Mouse (Mus musculus): ENCODE measurements around the gene Slc9a3r1. TPM values are rescaled to one million over a fixed set of nuclear protein-coding genes. Genes with fewer than 3 reads are reported as not detected.

The Slc9a3r1 gene
- total RNA-seq, 2 experiments from 2014 or later = 44.7 to 51.4 TPM

GRCm38 (mm10) chr11:115161578-115162204 is 1.4 kb upstream of the Slc9a3r1 start:
- ATAC-seq (replicated peaks; ENCODE audit: poor library complexity) = no peak

- no peak for ATAC-seq (replicated peaks; ENCODE audit: poor library complexity)
Observed at GRCm38 (mm10) chr11:115162205-115162601, 938 bp upstream of the Slc9a3r1 start.

DNA sequence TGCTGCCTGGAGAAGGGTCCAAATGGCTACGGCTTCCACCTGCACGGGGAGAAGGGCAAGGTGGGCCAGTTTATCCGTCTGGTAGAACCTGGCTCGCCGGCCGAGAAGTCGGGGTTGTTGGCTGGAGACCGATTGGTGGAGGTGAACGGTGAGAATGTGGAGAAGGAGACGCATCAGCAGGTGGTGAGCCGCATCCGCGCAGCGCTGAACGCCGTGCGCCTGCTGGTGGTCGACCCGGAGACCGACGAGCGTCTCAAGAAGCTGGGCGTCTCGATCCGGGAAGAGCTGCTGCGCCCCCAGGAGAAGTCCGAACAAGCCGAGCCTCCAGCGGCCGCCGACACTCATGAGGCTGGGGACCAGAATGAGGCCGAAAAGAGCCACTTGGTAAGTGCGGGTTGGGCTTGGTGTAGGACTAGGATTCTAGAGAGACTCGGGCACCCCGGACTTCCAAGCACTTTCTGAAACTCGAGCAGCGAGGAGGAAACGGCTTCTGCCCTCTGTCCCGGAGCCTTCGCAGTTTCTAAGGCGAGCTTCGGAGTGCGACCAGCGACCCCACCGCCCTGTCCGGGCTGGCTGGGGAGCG is 518 bp downstream of the Slc9a3r1 start:
- no peak for ATAC-seq (replicated peaks; ENCODE audit: poor library complexity)

DNA sequence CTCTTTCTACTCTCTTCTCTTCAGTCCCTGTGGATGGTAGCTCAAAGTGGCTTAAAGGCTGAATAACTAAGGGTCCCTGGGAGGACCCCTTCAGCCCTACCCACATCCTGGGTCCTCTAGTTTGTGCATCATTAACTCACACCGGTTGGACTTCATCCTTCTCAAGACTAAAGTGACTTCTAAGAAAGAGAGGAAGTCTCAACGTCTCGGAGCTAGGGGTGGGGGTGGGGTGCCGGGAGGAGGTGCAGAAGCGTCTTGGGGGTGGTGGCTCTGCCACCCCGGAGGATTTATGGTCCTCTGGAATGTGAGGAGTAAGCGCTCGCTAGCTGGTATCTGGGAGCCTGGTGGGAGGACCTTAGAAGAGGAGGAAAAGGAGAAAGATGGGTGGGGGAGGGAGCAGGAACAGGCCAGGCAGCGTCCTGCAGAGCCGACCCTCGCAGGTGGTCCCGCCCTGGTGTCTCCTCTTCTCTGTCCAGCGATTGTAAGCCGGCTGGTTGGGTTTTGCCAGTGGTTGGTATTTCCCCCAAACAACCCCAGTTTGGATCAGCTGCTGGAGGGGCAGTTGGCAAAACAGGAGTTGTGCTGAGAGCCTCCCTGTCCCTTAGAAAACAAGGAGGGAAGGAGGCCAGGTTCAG is 1.3 kb downstream of the Slc9a3r1 start:
- no peak for ATAC-seq (replicated peaks; ENCODE audit: poor library complexity)

DNA sequence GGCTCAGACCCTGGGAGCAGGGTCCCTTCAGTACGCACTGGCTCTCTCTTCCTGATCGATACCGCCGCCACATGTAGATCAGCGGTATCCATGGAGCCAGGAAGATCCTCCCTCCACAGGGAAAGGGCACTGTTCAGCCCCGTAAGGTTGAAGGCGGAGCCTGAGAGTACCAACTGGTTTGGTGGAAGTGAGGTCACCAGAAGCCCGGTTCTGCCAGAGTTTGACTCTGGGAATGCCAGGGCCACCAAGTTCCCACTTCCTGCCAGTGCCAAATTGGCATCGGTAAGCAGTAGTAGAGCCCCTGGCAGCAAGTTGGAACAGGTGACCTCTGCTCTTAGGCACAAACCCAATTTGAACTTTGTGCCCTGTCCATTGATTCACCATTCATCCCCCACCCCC is 1.8 kb downstream of the Slc9a3r1 start:
- no peak for ATAC-seq (replicated peaks; ENCODE audit: poor library complexity)

GRCm38 (mm10) chr11:115166776-115167175 is 3.6 kb downstream of the Slc9a3r1 start:
- no peak for ATAC-seq (replicated peaks; ENCODE audit: poor library complexity)

DNA sequence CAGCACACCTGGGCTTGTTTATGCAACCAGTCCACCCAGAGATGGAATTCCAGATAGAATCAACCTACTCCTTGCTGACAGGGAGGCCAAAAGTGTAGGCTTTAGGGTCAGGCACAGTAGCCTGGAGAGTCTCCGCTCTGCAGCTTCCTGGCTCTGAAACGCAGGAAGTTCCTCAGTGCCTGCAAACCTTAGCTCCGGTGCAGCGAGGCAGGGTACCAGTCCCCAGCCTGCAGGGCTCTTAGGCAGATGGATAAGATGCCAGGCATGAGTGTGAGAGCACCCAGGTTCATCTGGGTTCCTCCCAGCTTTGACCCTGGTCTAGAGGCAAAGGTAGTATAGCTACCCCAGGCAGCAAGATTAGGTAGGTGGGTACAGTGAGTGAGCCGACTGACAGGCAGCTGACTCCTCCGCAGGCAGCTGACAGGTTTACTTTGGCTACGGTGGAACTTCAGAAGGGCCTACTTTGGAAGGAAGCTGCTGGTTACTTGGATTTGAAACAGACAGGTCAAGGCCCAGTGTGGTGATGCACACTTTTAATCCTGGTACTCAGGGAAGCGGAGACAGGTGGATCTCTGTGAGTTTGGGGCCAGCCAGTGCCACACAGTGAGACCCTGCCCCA is 4.6 kb downstream of the Slc9a3r1 start:
- no peak for ATAC-seq (replicated peaks; ENCODE audit: poor library complexity)

DNA sequence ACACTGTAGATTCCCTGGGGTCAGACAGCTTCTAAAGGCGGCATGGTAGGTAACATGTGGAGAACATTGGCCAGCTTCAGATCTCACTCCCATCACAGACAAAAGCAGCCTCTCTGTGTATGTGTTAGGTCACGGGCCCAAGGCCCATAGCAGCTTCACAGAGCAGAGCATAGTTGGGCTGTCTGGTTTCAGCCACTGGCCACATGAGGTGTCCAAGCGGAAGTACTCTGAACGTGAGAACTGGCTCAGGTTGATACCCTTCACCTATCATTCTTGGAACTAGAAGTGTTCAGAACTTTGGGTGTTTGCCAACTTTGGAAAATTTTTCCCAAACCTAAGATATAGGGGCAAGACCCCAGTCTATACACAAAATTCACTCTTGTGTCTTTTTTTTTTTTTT is 6.3 kb downstream of the Slc9a3r1 start:
- no peak for ATAC-seq (replicated peaks; ENCODE audit: poor library complexity)

DNA sequence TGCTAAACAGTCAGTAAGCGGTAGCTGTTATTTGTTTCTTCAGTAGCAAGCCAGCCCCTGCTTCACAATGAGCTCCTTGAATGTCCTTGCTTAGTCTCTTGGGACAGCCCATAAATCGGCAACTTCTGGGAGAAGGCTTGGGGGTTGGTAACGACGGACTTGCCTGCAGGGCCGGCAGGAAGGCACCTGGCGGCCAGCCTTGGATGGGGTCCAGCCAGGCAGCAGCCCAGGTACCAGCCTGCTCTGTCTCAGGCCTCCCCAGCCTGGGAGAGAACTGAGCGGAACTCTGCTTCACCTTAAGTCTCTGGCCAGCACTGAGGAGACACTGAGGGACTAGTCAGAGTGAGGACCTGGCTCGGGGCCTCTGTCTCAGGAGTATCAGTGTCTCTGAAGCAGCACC is 8.0 kb downstream of the Slc9a3r1 start:
- no peak for ATAC-seq (replicated peaks; ENCODE audit: poor library complexity)

DNA sequence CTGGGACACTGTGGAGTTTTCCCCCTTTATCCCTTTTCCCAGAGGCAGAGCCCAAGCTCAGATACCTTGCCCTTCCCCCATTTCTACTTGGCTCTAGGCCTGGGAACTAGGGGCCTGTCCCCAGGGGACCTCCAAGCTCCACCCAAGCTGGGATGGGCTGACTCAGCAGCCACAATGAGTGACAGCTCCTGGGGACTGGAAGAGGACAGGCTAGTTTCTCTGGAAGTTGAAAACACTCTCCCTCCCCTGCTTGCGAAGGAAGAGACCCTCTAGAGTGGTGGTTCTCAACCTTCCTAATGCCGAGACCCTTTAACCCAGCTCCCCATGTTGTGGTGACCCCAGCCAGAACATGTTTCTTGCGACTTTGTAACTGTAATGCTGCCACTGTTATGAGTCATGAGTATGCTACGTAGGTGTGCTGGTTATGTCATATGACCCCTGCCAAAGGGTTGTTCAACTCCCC is 9.7 kb downstream of the Slc9a3r1 start:
- ATAC-seq (replicated peaks; ENCODE audit: poor library complexity) = peak; percentile 55; the same call in 1 of the 2 replicates

GRCm38 (mm10) chr11:115173549-115174339 is 10.6 kb downstream of the Slc9a3r1 start:
- peak; percentile 75 for ATAC-seq (replicated peaks; ENCODE audit: poor library complexity)

DNA sequence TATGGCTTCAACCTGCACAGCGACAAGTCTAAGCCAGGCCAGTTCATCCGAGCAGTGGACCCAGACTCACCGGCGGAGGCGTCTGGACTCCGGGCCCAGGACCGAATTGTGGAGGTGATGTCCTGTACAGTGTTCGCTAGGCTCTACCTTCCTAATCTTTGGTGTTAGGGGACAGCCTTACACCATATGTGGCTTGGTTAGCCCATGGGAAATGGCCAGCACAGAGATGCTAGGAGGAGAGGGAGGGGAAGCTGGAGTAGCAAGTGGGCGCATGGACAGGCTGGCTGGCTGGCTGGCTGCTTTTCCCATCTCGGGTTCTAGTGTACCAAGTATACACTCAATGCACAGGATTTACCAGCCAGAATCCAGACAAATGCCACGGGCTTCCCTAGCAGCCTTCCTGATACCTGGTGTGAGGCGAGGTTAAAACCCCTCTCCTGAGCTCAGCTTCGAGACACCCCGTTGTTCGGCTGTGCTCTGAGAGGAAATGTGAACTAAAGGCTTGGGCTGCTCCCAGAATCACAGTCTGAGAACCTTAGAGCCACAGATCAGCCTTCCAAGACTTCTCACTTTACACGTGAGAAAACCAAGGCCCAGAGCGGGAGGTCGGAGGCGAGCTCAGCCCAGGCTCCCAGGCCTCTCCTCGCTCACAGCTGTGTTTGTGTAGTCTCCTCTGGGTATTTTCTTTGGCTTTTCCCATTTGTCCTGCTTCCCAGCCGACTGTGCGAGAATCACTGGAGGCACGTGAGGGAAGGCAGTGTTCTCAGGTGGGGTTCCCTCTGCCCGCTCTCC is 13.5 kb downstream of the Slc9a3r1 start:
- no peak for ATAC-seq (replicated peaks; ENCODE audit: poor library complexity)

- no peak for ATAC-seq (replicated peaks; ENCODE audit: poor library complexity)
Observed at GRCm38 (mm10) chr11:115177559-115178195, 14.5 kb downstream of the Slc9a3r1 start.

DNA sequence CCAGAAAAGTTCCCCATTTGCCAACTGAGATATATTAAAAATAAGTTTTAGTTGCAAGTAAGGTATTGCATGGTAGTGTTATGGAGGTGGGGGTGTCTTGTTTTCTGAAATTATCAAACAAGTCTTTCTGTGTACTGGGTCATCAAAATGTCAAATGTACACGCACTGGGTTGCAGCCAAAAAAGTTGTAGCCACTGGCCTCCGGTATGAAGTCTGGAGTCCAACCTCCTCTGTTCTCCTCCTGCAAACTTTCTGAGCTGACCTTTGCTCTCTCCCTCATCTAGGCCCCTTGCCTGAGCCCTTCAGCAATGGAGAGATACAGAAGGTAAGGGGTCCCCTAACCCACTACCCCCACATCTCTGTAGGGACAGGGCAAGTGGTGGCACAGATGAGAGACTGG is 15.6 kb downstream of the Slc9a3r1 start:
- ATAC-seq (replicated peaks; ENCODE audit: poor library complexity) = no peak

- ATAC-seq (replicated peaks; ENCODE audit: poor library complexity) = no peak
Observed at GRCm38 (mm10) chr11:115179191-115179590, 16.1 kb downstream of the Slc9a3r1 start.

GRCm38 (mm10) chr11:115179881-115180280 is 16.7 kb downstream of the Slc9a3r1 start:
- no peak for ATAC-seq (replicated peaks; ENCODE audit: poor library complexity)

DNA sequence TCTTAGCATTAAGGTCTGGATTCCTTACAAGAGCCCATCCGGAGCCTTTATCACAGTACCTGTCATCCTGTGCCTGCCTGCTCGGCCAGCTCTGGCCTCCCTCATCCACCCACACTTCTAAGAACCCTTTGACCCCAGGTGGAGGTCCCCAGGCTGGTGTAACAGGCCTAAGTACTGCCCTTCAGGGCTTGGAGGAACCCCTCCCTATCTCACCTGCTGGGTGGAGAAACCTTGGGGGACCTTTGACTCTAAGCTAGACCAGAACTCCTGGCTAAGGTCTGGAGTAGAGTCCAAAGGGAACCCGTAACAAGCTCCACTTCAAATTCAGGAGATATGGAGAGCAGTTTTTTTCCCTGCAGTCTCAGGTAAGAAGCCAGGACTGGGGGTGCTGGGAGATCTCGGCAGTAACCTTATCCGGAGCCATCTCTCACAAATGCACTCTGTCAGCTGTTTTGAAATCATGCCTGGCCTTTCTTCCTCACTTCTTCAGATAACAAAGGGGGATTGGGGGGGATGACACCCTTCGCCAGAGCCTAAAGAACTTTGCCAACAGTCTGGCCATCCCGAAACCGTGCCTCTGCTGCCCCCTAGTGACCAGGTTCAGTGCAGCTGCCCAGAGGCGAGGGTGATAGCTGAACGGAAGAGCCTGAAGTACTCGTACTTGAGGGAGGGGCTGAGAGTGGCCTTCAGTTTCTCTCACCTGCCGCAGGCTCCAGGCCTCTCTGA is 18.9 kb downstream of the Slc9a3r1 start:
- peak; percentile 66 for ATAC-seq (replicated peaks; ENCODE audit: poor library complexity)

DNA sequence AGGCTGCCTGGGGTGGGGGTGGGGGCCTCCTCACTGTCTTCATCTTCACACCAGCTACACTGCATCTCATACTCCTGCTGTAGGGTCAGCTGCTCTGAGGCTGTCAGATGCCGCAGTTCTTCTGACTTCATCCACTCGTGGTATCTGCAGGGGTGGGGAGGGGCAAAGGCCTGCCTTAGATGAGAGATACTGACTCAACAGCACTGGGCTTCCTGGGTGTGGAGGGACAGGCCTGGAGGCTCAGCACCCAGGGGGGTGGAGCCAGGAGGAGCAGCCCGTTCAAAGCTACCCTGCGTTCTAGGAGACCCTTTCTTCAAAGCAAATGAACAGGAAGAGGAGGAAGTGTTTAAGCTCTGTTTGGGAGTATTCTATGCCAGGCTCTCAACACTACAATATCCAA is 21.8 kb downstream of the Slc9a3r1 start:
- no peak for ATAC-seq (replicated peaks; ENCODE audit: poor library complexity)

DNA sequence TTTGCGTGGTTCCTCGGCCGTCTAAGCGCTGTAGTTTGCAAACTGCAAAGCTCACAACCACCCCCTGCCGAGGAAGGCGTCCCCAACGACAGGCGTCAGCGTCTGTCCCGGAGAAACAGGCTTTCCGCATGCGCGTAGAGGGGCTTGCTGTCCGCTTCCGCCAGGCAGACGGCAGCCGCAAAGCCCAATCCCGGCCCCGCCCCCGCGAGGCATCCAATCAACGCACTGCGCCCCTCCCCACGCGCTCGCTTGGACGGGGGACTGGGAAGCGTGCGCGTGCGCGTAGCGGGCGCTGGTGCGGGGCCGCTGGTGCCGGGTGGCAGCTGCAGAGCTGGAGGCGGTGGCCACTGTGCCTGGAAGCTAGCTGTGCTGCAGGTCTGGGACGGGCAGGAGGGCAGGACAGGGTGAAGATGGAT is 24.1 kb downstream of the Slc9a3r1 start, which contains the start of gene Tmem104:
Gene Tmem104 (plus strand): TSS at position 264 of the 416 bp plus-strand sequence.
- ATAC-seq (replicated peaks; ENCODE audit: poor library complexity) = peak; percentile 81

Measured in megakaryocyte progenitor cell, adult 5-6 weeks (primary cell).